11 mouse cellular contexts compared by ENCODE assay signal in genomic region chr6:86496585-86496984, GRCm38 (mm10). TPM values are rescaled to one million over a fixed set of nuclear protein-coding genes. Genes with fewer than 3 reads are reported as not detected.
DNase-seq lines count a peak whose midpoint lies in the region; ATAC-seq lines count a peak whose summit lies in the region.
"Had no signal": no experiment of that assay in that cellular context is flagged by ENCODE, and none has a peak within 500 bp of the region (broad histone marks: within the 10 kb centered on the region; RNA-seq: fewer than 3 reads in every experiment).

No protein-coding gene starts in this region.

- H3K27ac ChIP-seq in heart, embryonic 12.5 days (ENCODE audit: poor library complexity, severe bottlenecking), result peak overlapping the region; percentile 63
- H3K27ac ChIP-seq in lung, embryonic 16.5 days (ENCODE audit: low read length), result peak overlapping the region; percentile 81
- peak overlapping the region; percentile 81 for H3K27ac ChIP-seq in intestine, embryonic 15.5 days
- peak overlapping the region; percentile 73; the same call in 1 of the 2 replicates for H3K27ac ChIP-seq in stomach, embryonic 14.5 days (ENCODE audit: low read length)
- H3K27ac ChIP-seq: midbrain, embryonic 12.5 days had no signal

- DNase-seq in heart, adult 8-10 months (ENCODE audit: low spot score), result no peak
- no peak for DNase-seq in lung, postnatal 14 days
- no peak for DNase-seq in adipocyte (ENCODE audit: low spot score)
- no peak for DNase-seq in layer of hippocampus, postnatal 25 days (ENCODE audit: extremely low spot score in 1 of 2, low spot score in 1 of 2)
- DNase-seq: right cerebral cortex, adult 18-20 months had no signal

- 74% methylated on average over 5 of the region's 5 CpGs for WGBS in heart, embryonic 12.5 days
- WGBS in lung, embryonic 16.5 days, result 71% methylated on average over 5 of the region's 5 CpGs
- WGBS in intestine, embryonic 15.5 days, result 67% methylated on average over 5 of the region's 5 CpGs
- 61% methylated on average over 5 of the region's 5 CpGs for WGBS in stomach, embryonic 14.5 days

- H3K9ac ChIP-seq in heart, embryonic 12.5 days, result no peak overlapping the region
- H3K9ac ChIP-seq in lung, embryonic 16.5 days (ENCODE audit: low read length), result peak overlapping the region; percentile 68
- peak overlapping the region; percentile 53; the same call in 1 of the 2 replicates for H3K9ac ChIP-seq in intestine, embryonic 15.5 days
- no peak overlapping the region for H3K9ac ChIP-seq in stomach, embryonic 14.5 days (replicated peaks; ENCODE audit: low read depth, low read length)
- H3K9ac ChIP-seq: midbrain, embryonic 12.5 days had no signal

- no peaks in the 10 kb centered on the region for H3K36me3 ChIP-seq in heart, embryonic 12.5 days
- H3K36me3 ChIP-seq in lung, embryonic 16.5 days (ENCODE audit: control insufficient read depth, insufficient read depth, low read length), result no peaks in the 10 kb centered on the region
- no peaks in the 10 kb centered on the region for H3K36me3 ChIP-seq in intestine, embryonic 15.5 days
- no peaks in the 10 kb centered on the region for H3K36me3 ChIP-seq in stomach, embryonic 14.5 days (ENCODE audit: control insufficient read depth, insufficient read depth, low read length)
- H3K36me3 ChIP-seq: midbrain, embryonic 12.5 days had no signal

- peaks cover 4% of the 10 kb centered on the region for H3K9me3 ChIP-seq in heart, embryonic 12.5 days (replicated peaks)
- no peaks in the 10 kb centered on the region for H3K9me3 ChIP-seq in lung, embryonic 16.5 days (ENCODE audit: control insufficient read depth, low read length)
- no peaks in the 10 kb centered on the region for H3K9me3 ChIP-seq in intestine, embryonic 15.5 days
- H3K9me3 ChIP-seq in stomach, embryonic 14.5 days (ENCODE audit: control insufficient read depth, low read depth, low read length), result no peaks in the 10 kb centered on the region
- H3K9me3 ChIP-seq: midbrain, embryonic 12.5 days had no signal

- no peak for ATAC-seq in heart, embryonic 12.5 days (ENCODE audit: insufficient number of reproducible peaks, low FRiP score)
- ATAC-seq in lung, embryonic 16.5 days (ENCODE audit: low read depth), result 0 out of 2 replicates have a peak, but pooled peaks have one; percentile 2
- no peak for ATAC-seq in intestine, embryonic 15.5 days
- ATAC-seq in stomach, embryonic 14.5 days (ENCODE audit: insufficient number of reproducible peaks, insufficient read depth, low FRiP score, low read depth), result peak; percentile 15; the same call in 1 of the 2 replicates
- ATAC-seq: CD4-positive, CD25-positive, alpha-beta regulatory T cell, adult 4 months had no signal

- peak overlapping the region; percentile 29; the same call in 1 of the 2 replicates for H3K4me3 ChIP-seq in heart, embryonic 12.5 days
- peak overlapping the region; percentile 47 for H3K4me3 ChIP-seq in lung, embryonic 16.5 days (ENCODE audit: low read length)
- peak overlapping the region; percentile 31; the same call in 1 of the 2 replicates for H3K4me3 ChIP-seq in intestine, embryonic 15.5 days (replicated peaks)
- no peak overlapping the region for H3K4me3 ChIP-seq in stomach, embryonic 14.5 days (ENCODE audit: low read depth, low read length)
- H3K4me3 ChIP-seq: midbrain, embryonic 12.5 days had no signal

- peak overlapping the region; percentile 63 for H3K4me2 ChIP-seq in heart, embryonic 12.5 days
- H3K4me2 ChIP-seq in lung, embryonic 16.5 days (ENCODE audit: low read depth, low read length), result peak overlapping the region; percentile 59
- peak overlapping the region; percentile 62 for H3K4me2 ChIP-seq in intestine, embryonic 15.5 days (replicated peaks)
- H3K4me2 ChIP-seq in stomach, embryonic 14.5 days (replicated peaks; ENCODE audit: low read depth, low read length), result peak overlapping the region; percentile 46

- H3K27me3 ChIP-seq in heart, embryonic 12.5 days (replicated peaks), result no peaks in the 10 kb centered on the region
- no peaks in the 10 kb centered on the region for H3K27me3 ChIP-seq in lung, embryonic 16.5 days (ENCODE audit: control insufficient read depth, insufficient read depth, low read depth, low read length)
- no peaks in the 10 kb centered on the region for H3K27me3 ChIP-seq in intestine, embryonic 15.5 days (replicated peaks)
- no peaks in the 10 kb centered on the region for H3K27me3 ChIP-seq in stomach, embryonic 14.5 days (ENCODE audit: control insufficient read depth, insufficient read depth, low read length)
- H3K27me3 ChIP-seq: midbrain, embryonic 12.5 days had no signal

- H3K4me1 ChIP-seq in heart, embryonic 12.5 days (replicated peaks), result peaks cover 32% of the 10 kb centered on the region
- peaks cover 19% of the 10 kb centered on the region for H3K4me1 ChIP-seq in lung, embryonic 16.5 days (replicated peaks; ENCODE audit: control insufficient read depth, insufficient read depth, low read length)
- H3K4me1 ChIP-seq in intestine, embryonic 15.5 days (replicated peaks), result peaks cover 33% of the 10 kb centered on the region
- peaks cover 13% of the 10 kb centered on the region; the same call in 1 of the 2 replicates for H3K4me1 ChIP-seq in stomach, embryonic 14.5 days (ENCODE audit: control insufficient read depth, insufficient read depth, low read length)

RNA-seq across cellular contexts. Expression of gene Pcbp1, which starts 29.5 kb away (rescaled TPM):
- 415 and 416 TPM in 2 replicates for polyA plus RNA-seq in heart, embryonic 12.5 days (2016; fragmentation: Nextera tagmentation; extraction: Ambion mirVana)
- total RNA-seq in heart, adult 8-10 months (2022), result 100 to 1,000 TPM; 157 to 166 (median 162) TPM
- 168 and 192 TPM in 2 replicates for polyA plus RNA-seq in lung, embryonic 16.5 days (2015; fragmentation: Nextera tagmentation; extraction: Ambion mirVana)
- polyA plus RNA-seq in intestine, embryonic 15.5 days (2015; fragmentation: Nextera tagmentation; extraction: Ambion mirVana), result 508 and 561 TPM in 2 replicates
- polyA plus RNA-seq in stomach, embryonic 14.5 days (2014; fragmentation: Nextera tagmentation; extraction: Ambion mirVana), result 230 and 234 TPM in 2 replicates
- 100 to 1,000 TPM; 187 to 192 TPM for total RNA-seq in layer of hippocampus, postnatal 25 days (2021)

RNA-seq across cellular contexts. Expression of gene C87436, which starts 58.4 kb away (rescaled TPM):
- polyA plus RNA-seq in heart, embryonic 12.5 days (2016; fragmentation: Nextera tagmentation; extraction: Ambion mirVana), result 16.2 and 18.0 TPM in 2 replicates
- 10 to 100 TPM in 2 of 4 experiments, 1 to 10 TPM in 2; 9.6 to 11.6 (median 10.0) TPM for total RNA-seq in heart, adult 8-10 months (2022)
- 23.8 and 26.7 TPM in 2 replicates for polyA plus RNA-seq in lung, embryonic 16.5 days (2015; fragmentation: Nextera tagmentation; extraction: Ambion mirVana)
- 20.4 and 22.4 TPM in 2 replicates for polyA plus RNA-seq in intestine, embryonic 15.5 days (2015; fragmentation: Nextera tagmentation; extraction: Ambion mirVana)
- polyA plus RNA-seq in stomach, embryonic 14.5 days (2014; fragmentation: Nextera tagmentation; extraction: Ambion mirVana), result 26.3 and 26.8 TPM in 2 replicates
- 10 to 100 TPM; 16.1 to 17.4 TPM for total RNA-seq in layer of hippocampus, postnatal 25 days (2021)

Comparison
In these comparisons a context has a peak if more than half of its experiments do, and no peak if none do; other contexts are left out.
1. ATAC-seq: peak in lung, embryonic 16.5 days (single experiment) and stomach, embryonic 14.5 days (single experiment); none in heart, embryonic 12.5 days (single experiment) and intestine, embryonic 15.5 days (single experiment).
2. H3K9ac ChIP-seq: peak in lung, embryonic 16.5 days (single experiment) and intestine, embryonic 15.5 days (single experiment); none in heart, embryonic 12.5 days (single experiment) and stomach, embryonic 14.5 days (single experiment).
3. Peak in every context shown above with its lines, with median percentiles within 50 percentile points of each other: H3K27ac ChIP-seq and H3K4me2 ChIP-seq.